Mouse (Mus musculus) lung, postnatal 4 days (tissue): Measurements from ENCODE around the gene Fgfr2.

Experiments
- DNase-seq, 2 experiments: peaks; one replicate each; pipeline ENCODE4 v3.0.0; 2021

The Fgfr2 gene

GRCm38 (mm10) chr7:130114436-130114835 lies 3008.7 kb downstream of the Fgfr2 start:
- peak; percentile 40 to 44 for DNase-seq
